Mouse (Mus musculus) C2C12 (cell line): Measurements from ENCODE around the gene Faap100. TPM values are rescaled to one million over a fixed set of nuclear protein-coding genes. Genes with fewer than 3 reads are reported as not detected.
"Not testable (repeated sequence)": the region's sequence is repeated elsewhere in the genome, so short reads cannot be mapped to it uniquely, and the experiment has no call there.

Experiments used
- H3K27me3 ChIP-seq: one replicate; pipeline ENCODE4 v1.6.1; 2011; ENCODE audit not compliant: control insufficient read depth, insufficient read depth, insufficient read length
- H3K36me3 ChIP-seq: one replicate; pipeline ENCODE4 v1.6.1; 2011; ENCODE audit not compliant: control insufficient read depth, insufficient read depth
- H3K4me3 ChIP-seq: one replicate; pipeline ENCODE4 v1.5.1; 2011; ENCODE audit warnings: mild to moderate bottlenecking, control low read depth; ENCODE audit not compliant: poor library complexity, insufficient read depth, severe bottlenecking
- H3K79me2 ChIP-seq: one replicate; pipeline ENCODE4 v1.6.1; 2011; ENCODE audit not compliant: control insufficient read depth, insufficient read depth
- H3K79me3 ChIP-seq: one replicate; pipeline ENCODE4 v1.6.1; 2011; ENCODE audit warnings: low read depth, control low read depth
- H3ac ChIP-seq: one replicate; pipeline ENCODE3; 2011; ENCODE audit warnings: low read depth; ENCODE audit not compliant: control insufficient read depth, insufficient read length
- CEBPB ChIP-seq: IDR thresholded peaks from one replicate; pipeline ENCODE4 v1.6.1; 2011; ENCODE audit warnings: low read depth, mild to moderate bottlenecking, control low read depth, moderate library complexity
- CTCF ChIP-seq: IDR thresholded peaks from one replicate; pipeline ENCODE4 v1.5.1; 2011; ENCODE audit not compliant: control insufficient read depth, insufficient read depth, insufficient read length
- FOSL1 ChIP-seq: IDR thresholded peaks from one replicate; pipeline ENCODE4 v1.8.0; 2011; ENCODE audit warnings: mild to moderate bottlenecking, low read length; ENCODE audit not compliant: poor library complexity, insufficient read depth, severe bottlenecking
- MAX ChIP-seq: IDR thresholded peaks from one replicate; pipeline ENCODE4 v1.6.1; 2011; ENCODE audit warnings: mild to moderate bottlenecking, control low read depth
- MYOD1 ChIP-seq: IDR thresholded peaks from one replicate; pipeline ENCODE4 v1.6.1; 2011; ENCODE audit warnings: low read depth; ENCODE audit not compliant: control insufficient read depth, insufficient read length
- MYOG ChIP-seq: IDR thresholded peaks from one replicate; pipeline ENCODE4 v1.6.1; 2011; ENCODE audit not compliant: control insufficient read depth, insufficient read length; ENCODE audit errors: extremely low read depth
- USF1 ChIP-seq: IDR thresholded peaks from one replicate; pipeline ENCODE4 v1.6.1; 2011; ENCODE audit warnings: low read depth, mild to moderate bottlenecking, control low read depth, moderate library complexity
- polyA plus RNA-seq: library from polyadenylated mRNA; unstranded; fragments of >200 nt; fragmentation: generic; extraction: Trizol; gene quantifications from one replicate; pipeline ENCODE4 v1.2.1, GENCODE M21; 2012; ENCODE audit warnings: missing spikeins

Faap100 gene
- polyA plus RNA-seq, 1 experiment = 18.0 TPM

- no peaks in the 10 kb centered on the region for H3K27me3 ChIP-seq
- H3ac ChIP-seq = no peak overlapping the region
- no peak for TF ChIP-seq CTCF
- H3K36me3 ChIP-seq = peaks cover 98% of the 10 kb centered on the region
- H3K79me3 ChIP-seq = peaks cover 7% of the 10 kb centered on the region
- H3K79me2 ChIP-seq = peaks cover 29% of the 10 kb centered on the region
- no peak overlapping the region for H3K4me3 ChIP-seq
Measured at GRCm38 (mm10) chr11:120417852-120418251, 39.3 kb upstream of the Faap100 start.

GRCm38 (mm10) chr11:120413621-120414020, 35.1 kb upstream of the Faap100 start:
- H3K79me3 ChIP-seq, H3K27me3 ChIP-seq, H3K4me3 ChIP-seq, H3K79me2 ChIP-seq, H3ac ChIP-seq: not testable (repeated sequence)
- peaks cover 98% of the 10 kb centered on the region for H3K36me3 ChIP-seq

GRCm38 (mm10) chr11:120406445-120406844, 27.9 kb upstream of the Faap100 start:
- H3K79me2 ChIP-seq = peaks cover 18% of the 10 kb centered on the region
- no peaks in the 10 kb centered on the region for H3K27me3 ChIP-seq
- no peak overlapping the region for H3ac ChIP-seq
- no peak overlapping the region for H3K4me3 ChIP-seq
- H3K36me3 ChIP-seq = peaks cover 100% of the 10 kb centered on the region
- TF ChIP-seq FOSL1 = no peak
- no peak for TF ChIP-seq CEBPB
- TF ChIP-seq MAX = no peak
- TF ChIP-seq USF1 = no peak
- TF ChIP-seq CTCF = no peak
- no peak for TF ChIP-seq MYOG
- TF ChIP-seq MYOD1 = no peak
- H3K79me3 ChIP-seq = peaks cover 8% of the 10 kb centered on the region

GRCm38 (mm10) chr11:120405867-120406266, 27.3 kb upstream of the Faap100 start:
- H3K27me3 ChIP-seq = no peaks in the 10 kb centered on the region
- no peak overlapping the region for H3ac ChIP-seq
- peaks cover 8% of the 10 kb centered on the region for H3K79me3 ChIP-seq
- TF ChIP-seq CTCF (no peak), CEBPB (no peak), MYOG (no peak), USF1 (no peak), FOSL1 (no peak), MAX (no peak), MYOD1 (no peak)
- H3K4me3 ChIP-seq = no peak overlapping the region
- peaks cover 100% of the 10 kb centered on the region for H3K36me3 ChIP-seq
- H3K79me2 ChIP-seq = peaks cover 23% of the 10 kb centered on the region

- H3K4me3 ChIP-seq = no peak overlapping the region
- H3K27me3 ChIP-seq = no peaks in the 10 kb centered on the region
- TF ChIP-seq MYOD1 (no peak), USF1 (no peak), MYOG (no peak), CEBPB (no peak), MAX (no peak)
- peaks cover 14% of the 10 kb centered on the region for H3K79me3 ChIP-seq
- peaks cover 100% of the 10 kb centered on the region for H3K36me3 ChIP-seq
- no peak overlapping the region for H3ac ChIP-seq
- H3K79me2 ChIP-seq = peaks cover 33% of the 10 kb centered on the region
Measured at GRCm38 (mm10) chr11:120404814-120405213, 26.2 kb upstream of the Faap100 start.

GRCm38 (mm10) chr11:120399319-120399718, 20.8 kb upstream of the Faap100 start:
- Histone ChIP-seq H3K79me3 (peaks cover 25% of the 10 kb centered on the region), H3K4me3 (no peak overlapping the region), H3K36me3 (peaks cover 97% of the 10 kb centered on the region), H3ac (no peak overlapping the region), H3K27me3 (no peaks in the 10 kb centered on the region), H3K79me2 (peaks cover 74% of the 10 kb centered on the region)
- TF ChIP-seq CEBPB (no peak), CTCF (no peak), FOSL1 (no peak), MAX (no peak), USF1 (no peak), MYOD1 (no peak), MYOG (no peak)
